13 mouse cellular contexts compared by ENCODE assay signal in genomic region chr7:80373850-80374249, GRCm38 (mm10). TPM values are rescaled to one million over a fixed set of nuclear protein-coding genes. Genes with fewer than 3 reads are reported as not detected.
DNase-seq lines count a peak whose midpoint lies in the region; TF ChIP-seq lines count a peak whose summit lies in the region.
"Had no signal": no experiment of that assay in that cellular context is flagged by ENCODE, and none has a peak within 500 bp of the region (broad histone marks: within the 10 kb centered on the region; RNA-seq: fewer than 3 reads in every experiment).

No protein-coding gene starts in this region.

- peaks cover 10% of the 10 kb centered on the region; the same call in 1 of the 2 replicates for H3K36me3 ChIP-seq in heart, embryonic 10.5 days
- H3K36me3 ChIP-seq: neural tube, embryonic 12.5 days had no signal

- no peak overlapping the region for H3K4me3 ChIP-seq in heart, embryonic 10.5 days
- no peak overlapping the region for H3K4me3 ChIP-seq in bone marrow, adult 2 months (replicated peaks; ENCODE audit: control insufficient read depth, low read depth, low read length)
- H3K4me3 ChIP-seq: limb, embryonic 12.5 days; neural tube, embryonic 12.5 days had no signal

- peaks cover 32% of the 10 kb centered on the region for H3K4me1 ChIP-seq in heart, embryonic 10.5 days
- peaks cover 13% of the 10 kb centered on the region for H3K4me1 ChIP-seq in bone marrow, adult 2 months (ENCODE audit: control insufficient read depth, insufficient read depth, low read length)

- 79% methylated on average over 12 of the region's 12 CpGs for WGBS in heart, embryonic 10.5 days
- WGBS in bone marrow, adult 2 months, result 5% methylated on average over 12 of the region's 12 CpGs

- H3K9me3 ChIP-seq in heart, embryonic 10.5 days, result no peaks in the 10 kb centered on the region
- H3K9me3 ChIP-seq: limb, embryonic 12.5 days; neural tube, embryonic 12.5 days had no signal

- no peak for TF ChIP-seq CTCF in bone marrow, adult 2 months (IDR thresholded peaks at IDR 0.05; ENCODE audit: control insufficient read depth, insufficient read depth, low read length)

- DNase-seq in heart, embryonic 10.5 days (ENCODE audit: low spot score), result no peak
- DNase-seq in heart, postnatal 14 days, result no peak
- DNase-seq in right cerebral cortex, postnatal 10 days (ENCODE audit: low spot score in 2 of 2), result peak; percentile 64 to 67
- no peak for DNase-seq in right cerebral cortex, adult 18-20 months
- DNase-seq in thymus, postnatal 14 days, result peak; percentile 47
- DNase-seq in layer of hippocampus, adult 11-12 months (ENCODE audit: low spot score), result no peak
- DNase-seq in kidney, postnatal 4 days, result no peak
- DNase-seq: cerebellum, adult 8-10 months; lung, adult 18-20 months had no signal

- peak overlapping the region; percentile 36; the same call in 1 of the 2 replicates for H3K27ac ChIP-seq in heart, embryonic 10.5 days
- H3K27ac ChIP-seq in bone marrow, adult 2 months (ENCODE audit: control insufficient read depth, insufficient read depth, low read depth, low read length, poor library complexity), result peak overlapping the region; percentile 82
- H3K27ac ChIP-seq: limb, embryonic 12.5 days; macrophage; neural tube, embryonic 12.5 days had no signal

- 0 out of 2 replicates have a peak, but pooled peaks cover 4% of the 10 kb centered on the region for H3K27me3 ChIP-seq in heart, embryonic 10.5 days (ENCODE audit: insufficient read depth, poor library complexity, severe bottlenecking)
- H3K27me3 ChIP-seq: limb, embryonic 12.5 days; neural tube, embryonic 12.5 days had no signal

- intact Hi-C loops in heart, postnatal 14 days (cut with DNase I), result loop anchor here (5.0 kb wide), 1 partner anchor 232 kb away; no protein-coding TSS in a partner anchor

- no peak for TF ChIP-seq POLR2A in bone marrow, adult 2 months (IDR thresholded peaks at IDR 0.05; ENCODE audit: borderline replicate concordance, control insufficient read depth, low read depth, low read length)

RNA-seq across cellular contexts. Expression of gene Man2a2, which starts 2.7 kb away (rescaled TPM):
- polyA plus RNA-seq in heart, embryonic 10.5 days (2016; fragmentation: Nextera tagmentation; extraction: Ambion mirVana), result 20.0 and 20.9 TPM in 2 replicates
- 10 to 100 TPM; 68.8 to 69.3 TPM for total RNA-seq in heart, postnatal 14 days (2021)
- 25.1 and 40.0 TPM in 2 replicates for polyA plus RNA-seq in bone marrow, adult 2 months (2011; ENCODE audit: insufficient read depth, insufficient read length, low replicate concordance, missing spikeins)

RNA-seq across cellular contexts. Expression of gene Fes, which starts 13.9 kb away (rescaled TPM):
- 9.7 and 11.7 TPM in 2 replicates for polyA plus RNA-seq in heart, embryonic 10.5 days (2016; fragmentation: Nextera tagmentation; extraction: Ambion mirVana)
- 10 to 100 TPM; 16.7 to 18.2 TPM for total RNA-seq in heart, postnatal 14 days (2021)
- polyA plus RNA-seq in bone marrow, adult 2 months (2011; ENCODE audit: insufficient read depth, insufficient read length, low replicate concordance, missing spikeins), result 143 and 311 TPM in 2 replicates

RNA-seq across cellular contexts. Expression of gene Hddc3, which starts 30.9 kb away (rescaled TPM):
- polyA plus RNA-seq in heart, embryonic 10.5 days (2016; fragmentation: Nextera tagmentation; extraction: Ambion mirVana), result 18.3 and 18.4 TPM in 2 replicates
- total RNA-seq in heart, postnatal 14 days (2021), result 10 to 100 TPM; 29.7 to 31.3 TPM
- 5.0 and 16.2 TPM in 2 replicates for polyA plus RNA-seq in bone marrow, adult 2 months (2011; ENCODE audit: insufficient read depth, insufficient read length, low replicate concordance, missing spikeins)

RNA-seq across cellular contexts. Expression of gene Furin, which starts 31.4 kb away (rescaled TPM):
- 18.1 and 20.7 TPM in 2 replicates for polyA plus RNA-seq in heart, embryonic 10.5 days (2016; fragmentation: Nextera tagmentation; extraction: Ambion mirVana)
- total RNA-seq in heart, postnatal 14 days (2021), result 100 to 1,000 TPM; 115 to 127 TPM
- 22.2 and 31.0 TPM in 2 replicates for polyA plus RNA-seq in bone marrow, adult 2 months (2011; ENCODE audit: insufficient read depth, insufficient read length, low replicate concordance, missing spikeins)

RNA-seq across cellular contexts. Expression of gene Unc45a, which starts 33.0 kb away (rescaled TPM):
- 24.3 and 34.2 TPM in 2 replicates for polyA plus RNA-seq in heart, embryonic 10.5 days (2016; fragmentation: Nextera tagmentation; extraction: Ambion mirVana)
- 10 to 100 TPM; 17.9 to 19.2 TPM for total RNA-seq in heart, postnatal 14 days (2021)
- polyA plus RNA-seq in bone marrow, adult 2 months (2011; ENCODE audit: insufficient read depth, insufficient read length, low replicate concordance, missing spikeins), result 10.8 and 43.9 TPM in 2 replicates

Comparison
In these comparisons a context has a peak if more than half of its experiments do, and no peak if none do; other contexts are left out.
1. DNase-seq: peak in right cerebral cortex, postnatal 10 days (2 of 2) and thymus, postnatal 14 days (single experiment); none in heart, embryonic 10.5 days (single experiment), heart, postnatal 14 days (0 of 2), right cerebral cortex, adult 18-20 months (single experiment), layer of hippocampus, adult 11-12 months (single experiment) and kidney, postnatal 4 days (0 of 2).
2. RNA of gene Fes, which starts 13.9 kb away (polyA plus RNA-seq): 143 to 311 TPM in bone marrow, adult 2 months; 9.7 to 11.7 TPM in heart, embryonic 10.5 days; every median in the first group is over 10 times any median in the second.